Mouse (Mus musculus) kidney, postnatal 0 days (tissue): ENCODE measurements at regions not wholly inside any gene's neighbourhood (a gene's known extent, or its start where the extent isn't known, plus 50 kb on each side); places are given as distances from the start of the nearest gene placed in this dataset.

Experiments used
- ATAC-seq: fragments of 200-750 bp; cut with Nextera tagmentation; replicated peaks from 2 replicates; pipeline ENCODE4 v1.8.0; 2017; ENCODE audit warnings: low read depth, moderate number of reproducible peaks, moderate TSS enrichment, moderate library complexity; ENCODE audit not compliant: low FRiP score
- DNase-seq: peaks from one replicate; pipeline ENCODE4 v3.0.0-alpha.2; 2016; ENCODE audit warnings: low spot score
- H3K27ac ChIP-seq: fragments of 300-500 bp; sonication (generic); 2 replicates; pipeline ENCODE4 v1.5.1; 2014; ENCODE audit warnings: mild to moderate bottlenecking
- H3K27me3 ChIP-seq: fragments of 300-500 bp; sonication (generic); 2 replicates; pipeline ENCODE4 v1.6.1; 2014; ENCODE audit warnings: low read length, mixed read lengths; ENCODE audit not compliant: insufficient read depth
- H3K36me3 ChIP-seq: fragments of 300-500 bp; sonication (generic); 2 replicates; pipeline ENCODE4 v1.6.1; 2014; ENCODE audit warnings: low read length, mixed read lengths; ENCODE audit not compliant: insufficient read depth
- H3K4me1 ChIP-seq: fragments of 300-500 bp; sonication (generic); replicated peaks from 2 replicates; pipeline ENCODE4 v1.6.1; 2014; ENCODE audit warnings: antibody characterized with exemption, low read length, mixed read lengths; ENCODE audit not compliant: insufficient read depth
- H3K4me2 ChIP-seq: fragments of 300-500 bp; sonication (generic); 2 replicates; pipeline ENCODE4 v1.6.1; 2014; ENCODE audit warnings: mild to moderate bottlenecking, low read length, moderate library complexity, mixed read lengths
- H3K4me3 ChIP-seq: fragments of 300-500 bp; sonication (generic); replicated peaks from 2 replicates; pipeline ENCODE4 v1.5.1; 2014; ENCODE audit warnings: low read depth, low read length
- H3K9ac ChIP-seq: fragments of 300-500 bp; sonication (generic); 2 replicates; pipeline ENCODE4 v1.6.1; 2014; ENCODE audit warnings: low read depth, low read length
- H3K9me3 ChIP-seq: fragments of 300-500 bp; sonication (generic); replicated peaks from 2 replicates; pipeline ENCODE4 v1.6.1; 2016; ENCODE audit warnings: low read length, inconsistent platforms, mixed read lengths
- CTCF ChIP-seq: IDR thresholded peaks from 2 replicates; pipeline ENCODE4 v1.5.1; 2016; ENCODE audit warnings: antibody characterized with exemption, low read depth, mild to moderate bottlenecking, moderate library complexity
- WGBS: fragments of 180-500 bp; shearing (Covaris S2); extraction: QIAGEN DNeasy Blood & Tissue Kit; methylation state at CpG from one replicate; pipeline ENCODE4 v1.1.7; 2014; 5-methylcytosine and 5-hydroxymethylcytosine counted together

- no peak for ATAC-seq
Observed at GRCm38 (mm10) chr7:37366006-37366405, 407.4 kb downstream of the Zfp536 start.

GRCm38 (mm10) chr7:37369698-37370097 lies 403.7 kb downstream of the Zfp536 start:
- ATAC-seq (no peak), DNase-seq (no peak)
- Histone ChIP-seq H3K9me3 (no peaks in the 10 kb centered on the region), H3K4me1 (no peaks in the 10 kb centered on the region), H3K4me2 (no peak overlapping the region), H3K9ac (no peak overlapping the region), H3K27me3 (no peaks in the 10 kb centered on the region), H3K27ac (no peak overlapping the region), H3K36me3 (no peaks in the 10 kb centered on the region), H3K4me3 (no peak overlapping the region)
- peak; percentile 69 for TF ChIP-seq CTCF
- WGBS = 66% methylated on average over 4 of the region's 4 CpGs

More at GRCm38 (mm10) chr7:37366006-37366405, 407.4 kb downstream of the Zfp536 start:
- Histone ChIP-seq H3K4me3 (no peak overlapping the region), H3K9me3 (no peaks in the 10 kb centered on the region), H3K9ac (no peak overlapping the region), H3K4me1 (no peaks in the 10 kb centered on the region), H3K36me3 (no peaks in the 10 kb centered on the region), H3K27me3 (no peaks in the 10 kb centered on the region), H3K4me2 (no peak overlapping the region), H3K27ac (no peak overlapping the region)
- WGBS = 82% methylated on average over 19 of the region's 19 CpGs
- no peak for TF ChIP-seq CTCF
- DNase-seq = no peak

- TF ChIP-seq CTCF = peak; percentile 97
- Histone ChIP-seq H3K36me3 (no peaks in the 10 kb centered on the region), H3K9me3 (no peaks in the 10 kb centered on the region), H3K27ac (no peak overlapping the region), H3K4me1 (no peaks in the 10 kb centered on the region), H3K4me3 (no peak overlapping the region), H3K27me3 (no peaks in the 10 kb centered on the region), H3K9ac (no peak overlapping the region), H3K4me2 (peak overlapping the region; percentile 35)
- WGBS = 9% methylated on average over 11 of the region's 11 CpGs
- ATAC-seq (no peak; the same call in 1 of the 2 replicates), DNase-seq (peak; percentile 82)
Observed at GRCm38 (mm10) chr7:37373864-37374263, 399.6 kb downstream of the Zfp536 start.

GRCm38 (mm10) chr7:37375044-37375443 lies 398.4 kb downstream of the Zfp536 start:
- no peak overlapping the region for H3K27ac ChIP-seq
- H3K4me1 ChIP-seq = no peaks in the 10 kb centered on the region
- 56% methylated on average over 9 of the region's 9 CpGs for WGBS
- ATAC-seq = no peak
- H3K4me2 ChIP-seq = no peak overlapping the region
- no peak for DNase-seq
- H3K9me3 ChIP-seq = no peaks in the 10 kb centered on the region
- no peak overlapping the region for H3K9ac ChIP-seq
- no peaks in the 10 kb centered on the region for H3K27me3 ChIP-seq
- TF ChIP-seq CTCF = no peak
- H3K4me3 ChIP-seq = no peak overlapping the region
- H3K36me3 ChIP-seq = no peaks in the 10 kb centered on the region

GRCm38 (mm10) chr7:37375591-37375990 lies 397.9 kb downstream of the Zfp536 start:
- Histone ChIP-seq H3K27ac (no peak overlapping the region), H3K4me1 (no peaks in the 10 kb centered on the region), H3K4me3 (no peak overlapping the region), H3K4me2 (no peak overlapping the region), H3K27me3 (no peaks in the 10 kb centered on the region), H3K36me3 (no peaks in the 10 kb centered on the region), H3K9me3 (no peaks in the 10 kb centered on the region), H3K9ac (no peak overlapping the region)
- WGBS = 55% methylated on average over 11 of the region's 11 CpGs
- ATAC-seq (no peak), DNase-seq (no peak)
- no peak for TF ChIP-seq CTCF

- WGBS = 7% methylated on average over 6 of the region's 6 CpGs
- Histone ChIP-seq H3K9me3 (no peaks in the 10 kb centered on the region), H3K27ac (no peak overlapping the region), H3K4me3 (no peak overlapping the region), H3K27me3 (no peaks in the 10 kb centered on the region), H3K4me2 (no peak overlapping the region), H3K9ac (no peak overlapping the region), H3K4me1 (no peaks in the 10 kb centered on the region), H3K36me3 (no peaks in the 10 kb centered on the region)
- no peak for TF ChIP-seq CTCF
- DNase-seq (no peak), ATAC-seq (no peak)
Observed at GRCm38 (mm10) chr7:37376207-37376606, 397.2 kb downstream of the Zfp536 start.

- H3K36me3 ChIP-seq = no peaks in the 10 kb centered on the region
- H3K4me1 ChIP-seq = no peaks in the 10 kb centered on the region
- 0 out of 2 replicates have a peak overlapping the region, but pooled peaks have one; percentile 1 for H3K4me2 ChIP-seq
- DNase-seq (no peak), ATAC-seq (no peak)
- no peaks in the 10 kb centered on the region for H3K9me3 ChIP-seq
- H3K27ac ChIP-seq = no peak overlapping the region
- no peak overlapping the region for H3K4me3 ChIP-seq
- 27% methylated on average over 19 of the region's 19 CpGs for WGBS
- H3K27me3 ChIP-seq = no peaks in the 10 kb centered on the region
- no peak overlapping the region for H3K9ac ChIP-seq
- TF ChIP-seq CTCF = no peak
Observed at GRCm38 (mm10) chr7:37377889-37378521, 395.4 kb downstream of the Zfp536 start.
